ENCODE assay signal across 8 mouse cellular contexts in genomic region chr1:156613855-156614530, GRCm38 (mm10). TPM values are rescaled to one million over a fixed set of nuclear protein-coding genes. Genes with fewer than 3 reads are reported as not detected.
DNase-seq lines count a peak whose midpoint lies in the region; ATAC-seq and TF ChIP-seq lines count a peak whose summit lies in the region.

No protein-coding gene starts in this region.

- peak; percentile 81 for TF ChIP-seq EP300 in ES-Bruce4 (IDR thresholded peaks at IDR 0.05; ENCODE audit: insufficient read depth, low read depth, low read length)

- TF ChIP-seq CTCF in ES-Bruce4 (IDR thresholded peaks at IDR 0.05; ENCODE audit: low read depth, low read length): no peak
- no peak for TF ChIP-seq CTCF in bone marrow macrophage, adult 2 months (IDR thresholded peaks at IDR 0.05; ENCODE audit: low read depth, low read length)
- no peak for TF ChIP-seq CTCF in embryonic fibroblast, embryonic 13.5 days (IDR thresholded peaks at IDR 0.05; ENCODE audit: borderline replicate concordance, insufficient read depth, low read length)

- peak; percentile 40 for ATAC-seq in hindbrain, embryonic 15.5 days (ENCODE audit: low FRiP score, low read depth)
- peak; percentile 59 for ATAC-seq in neural tube, embryonic 12.5 days (ENCODE audit: low FRiP score, low read depth)
- ATAC-seq in erythroblast, adult 5-6 weeks (replicated peaks; ENCODE audit: low FRiP score, poor library complexity, severe bottlenecking): no peak

- no peak for TF ChIP-seq POLR2A in ES-Bruce4 (IDR thresholded peaks at IDR 0.05; ENCODE audit: insufficient read depth, low read length)
- TF ChIP-seq POLR2A in bone marrow macrophage, adult 2 months (IDR thresholded peaks at IDR 0.05; ENCODE audit: borderline replicate concordance, low read depth, low read length): no peak
- no peak for TF ChIP-seq POLR2A in embryonic fibroblast, embryonic 13.5 days (IDR thresholded peaks at IDR 0.05; ENCODE audit: low read depth, low read length)

- no peaks in the 10 kb centered on the region for H3K36me3 ChIP-seq in ES-Bruce4 (ENCODE audit: control insufficient read depth, insufficient read depth, low read length, poor library complexity, severe bottlenecking)
- H3K36me3 ChIP-seq in hindbrain, embryonic 15.5 days: no peaks in the 10 kb centered on the region
- H3K36me3 ChIP-seq in neural tube, embryonic 12.5 days: no peaks in the 10 kb centered on the region

- H3K4me3 ChIP-seq in ES-Bruce4 (ENCODE audit: low read depth, low read length): no peak overlapping the region
- no peak overlapping the region for H3K4me3 ChIP-seq in bone marrow macrophage, adult 2 months (ENCODE audit: insufficient read depth, low read length)
- no peak overlapping the region for H3K4me3 ChIP-seq in embryonic fibroblast, embryonic 13.5 days (ENCODE audit: insufficient read depth, low read length)
- H3K4me3 ChIP-seq in hindbrain, embryonic 15.5 days: no peak overlapping the region
- no peak overlapping the region for H3K4me3 ChIP-seq in neural tube, embryonic 12.5 days

- H3K4me1 ChIP-seq in ES-Bruce4 (ENCODE audit: control insufficient read depth, insufficient read depth, low read length): peaks cover 2% of the 10 kb centered on the region
- peaks cover 15% of the 10 kb centered on the region for H3K4me1 ChIP-seq in bone marrow macrophage, adult 2 months (ENCODE audit: control insufficient read depth, insufficient read depth, low read length)
- peaks cover 9% of the 10 kb centered on the region for H3K4me1 ChIP-seq in embryonic fibroblast, embryonic 13.5 days (ENCODE audit: control insufficient read depth, insufficient read depth, low read length)
- H3K4me1 ChIP-seq in hindbrain, embryonic 15.5 days (replicated peaks): peaks cover 33% of the 10 kb centered on the region
- peaks cover 39% of the 10 kb centered on the region for H3K4me1 ChIP-seq in neural tube, embryonic 12.5 days

- WGBS in hindbrain, embryonic 15.5 days: 8% methylated on average over 9 of the region's 9 CpGs
- WGBS in neural tube, embryonic 12.5 days: 5% methylated on average over 9 of the region's 9 CpGs

- peak; percentile 57 to 70 for DNase-seq in left cerebral cortex, postnatal 36 days (ENCODE audit: low spot score in 2 of 2)
- DNase-seq in ovary, postnatal 14 days (ENCODE audit: low spot score): no peak

- H3K27me3 ChIP-seq in ES-Bruce4 (ENCODE audit: control insufficient read depth, insufficient read depth, low read length, poor library complexity, severe bottlenecking): no peaks in the 10 kb centered on the region
- H3K27me3 ChIP-seq in hindbrain, embryonic 15.5 days: no peaks in the 10 kb centered on the region
- no peaks in the 10 kb centered on the region for H3K27me3 ChIP-seq in neural tube, embryonic 12.5 days (replicated peaks)

- H3K27ac ChIP-seq in ES-Bruce4 (ENCODE audit: insufficient read depth, low read length): peak overlapping the region; percentile 34
- peak overlapping the region; percentile 52 for H3K27ac ChIP-seq in bone marrow macrophage, adult 2 months (ENCODE audit: insufficient read depth, low read depth, low read length)
- peak overlapping the region; percentile 13 for H3K27ac ChIP-seq in embryonic fibroblast, embryonic 13.5 days (ENCODE audit: insufficient read depth, low read length)
- peak overlapping the region; percentile 72 for H3K27ac ChIP-seq in hindbrain, embryonic 15.5 days (replicated peaks)
- peak overlapping the region; percentile 34; the same call in 1 of the 2 replicates for H3K27ac ChIP-seq in neural tube, embryonic 12.5 days

- 0 out of 2 replicates have a peak overlapping the region, but pooled peaks have one; percentile 0 for H3K4me2 ChIP-seq in hindbrain, embryonic 15.5 days
- peak overlapping the region; percentile 33; the same call in 1 of the 2 replicates for H3K4me2 ChIP-seq in neural tube, embryonic 12.5 days (replicated peaks)

- H3K9ac ChIP-seq in ES-Bruce4 (ENCODE audit: low read depth, poor library complexity, severe bottlenecking): no peak overlapping the region
- no peak overlapping the region for H3K9ac ChIP-seq in hindbrain, embryonic 15.5 days
- H3K9ac ChIP-seq in neural tube, embryonic 12.5 days: no peak overlapping the region

- intact Hi-C loops in left cerebral cortex, postnatal 36 days (cut with DNase I): loop anchor here (10.0 kb wide), 1 partner anchor 49 kb away; no protein-coding TSS in a partner anchor

- no peaks in the 10 kb centered on the region; the same call in 1 of the 2 replicates for H3K9me3 ChIP-seq in ES-Bruce4 (replicated peaks; ENCODE audit: control insufficient read depth, insufficient read depth, low read length, poor library complexity, severe bottlenecking)
- H3K9me3 ChIP-seq in hindbrain, embryonic 15.5 days: no peaks in the 10 kb centered on the region
- H3K9me3 ChIP-seq in neural tube, embryonic 12.5 days: no peaks in the 10 kb centered on the region

RNA-seq across cellular contexts. Expression of gene Abl2, which starts 55.4 kb away (rescaled TPM):
- polyA plus RNA-seq in ES-Bruce4 (2011; ENCODE audit: insufficient read depth, insufficient read length, low read depth, missing spikeins): 49.7 and 53.0 TPM in 2 replicates
- 13.4 and 16.3 TPM in 2 replicates for polyA plus RNA-seq in bone marrow macrophage, adult 2 months (2012; ENCODE audit: insufficient read depth, insufficient read length, missing spikeins)
- polyA plus RNA-seq in embryonic fibroblast, embryonic 13.5 days (2011; ENCODE audit: insufficient read length, low read depth, missing spikeins): 22.4 and 28.6 TPM in 2 replicates
- 5.7 and 5.8 TPM in 2 replicates for polyA plus RNA-seq in hindbrain, embryonic 15.5 days (2015; fragmentation: Nextera tagmentation; extraction: Ambion mirVana)
- total RNA-seq in left cerebral cortex, postnatal 36 days (2021): 10 to 100 TPM; 53.8 to 69.7 TPM
- polyA plus RNA-seq in neural tube, embryonic 12.5 days (2016; fragmentation: Nextera tagmentation; extraction: Ambion mirVana): 6.3 and 6.5 TPM in 2 replicates
- total RNA-seq in erythroblast, adult 5-6 weeks (2015; ENCODE audit: low replicate concordance): 1.3 and 8.6 TPM in 2 replicates
- total RNA-seq in erythroblast, adult 5-6 weeks (2017; ENCODE audit: low replicate concordance): 1.5 and 5.4 TPM in 2 replicates

Comparison
In these comparisons a context has a peak if more than half of its experiments do, and no peak if none do; other contexts are left out.
1. H3K27ac ChIP-seq: peak in every context shown above with its lines; median percentile 72 in hindbrain, embryonic 15.5 days; 52 in bone marrow macrophage, adult 2 months; 34 in ES-Bruce4; 34 in neural tube, embryonic 12.5 days; 13 in embryonic fibroblast, embryonic 13.5 days.